In genomic region chr9:40389175-40389574, GRCm38 (mm10) we compare ENCODE assay signal across 18 mouse cellular contexts.
"Had no signal": no experiment of that assay in that cellular context is flagged by ENCODE, and none has a peak within 500 bp of the region (broad histone marks: within the 10 kb centered on the region; RNA-seq: fewer than 3 reads in every experiment).

No protein-coding gene starts in this region.

- H3K4me2 ChIP-seq: limb, embryonic 15.5 days; liver, embryonic 12.5 days; lung, embryonic 15.5 days; neural tube, embryonic 15.5 days had no signal

- H3K27ac ChIP-seq: kidney, postnatal 0 days; limb, embryonic 15.5 days; liver, embryonic 12.5 days; lung, embryonic 15.5 days; macrophage; midbrain, embryonic 10.5 days; neural tube, embryonic 15.5 days had no signal

- H3K27me3 ChIP-seq: limb, embryonic 15.5 days; liver, embryonic 12.5 days; lung, embryonic 15.5 days; neural tube, embryonic 15.5 days had no signal

- H3K9ac ChIP-seq: limb, embryonic 15.5 days; liver, embryonic 12.5 days; lung, embryonic 15.5 days; neural tube, embryonic 15.5 days had no signal

- DNase-seq: kidney, adult 9 months; kidney, postnatal 36 days; layer of hippocampus, adult 9-11 months; layer of hippocampus, postnatal 36 days; lung, postnatal 14 days; midbrain, embryonic 14.5 days; right cerebral cortex, adult 18-20 months; right cerebral cortex, postnatal 25 days; thymus, adult 18-20 months; thymus, postnatal 4 days had no signal

- H3K9me3 ChIP-seq: limb, embryonic 15.5 days; liver, embryonic 12.5 days; lung, embryonic 15.5 days; midbrain, embryonic 10.5 days; neural tube, embryonic 15.5 days had no signal

- H3K36me3 ChIP-seq: limb, embryonic 15.5 days; liver, embryonic 12.5 days; lung, embryonic 15.5 days; midbrain, embryonic 10.5 days; neural tube, embryonic 15.5 days had no signal

- H3K4me3 ChIP-seq: limb, embryonic 15.5 days; liver, embryonic 12.5 days; lung, embryonic 15.5 days; midbrain, embryonic 10.5 days; myocyte; neural tube, embryonic 15.5 days had no signal

- ATAC-seq: liver, embryonic 12.5 days had no signal
